Mouse (Mus musculus) myocyte (in vitro differentiated cells): ENCODE results near the gene Icam1.
A peak's percentile ranks its signal among the peaks of the same experiment; 100 is the strongest.

Experiments
- CEBPB ChIP-seq: IDR thresholded peaks from 2 replicates; pipeline ENCODE4 v1.6.1; 2011; ENCODE audit warnings: mild to moderate bottlenecking, moderate library complexity; ENCODE audit not compliant: poor library complexity, insufficient read depth, severe bottlenecking
- E2F4 ChIP-seq: IDR thresholded peaks from one replicate; pipeline ENCODE4 v1.6.1; 2011; ENCODE audit warnings: mild to moderate bottlenecking, control low read depth, moderate library complexity; ENCODE audit not compliant: insufficient read depth
- MAX ChIP-seq: IDR thresholded peaks from one replicate; pipeline ENCODE4 v1.6.1; 2011; ENCODE audit warnings: low read depth, mild to moderate bottlenecking, control low read depth
- MYOD1 ChIP-seq, 3 experiments: IDR thresholded peaks; one replicate each; pipeline ENCODE4 v1.6.1; 2011; ENCODE audit warnings: control low read depth in 2 of 3, low read depth in 2 of 3, mild to moderate bottlenecking in 2 of 3, moderate library complexity in 1 of 3; ENCODE audit not compliant: insufficient read length in 2 of 3, control insufficient read depth in 1 of 3
- MYOG ChIP-seq, 3 experiments: IDR thresholded peaks; one replicate each; pipeline ENCODE4 v1.6.1; 2011; ENCODE audit warnings: control low read depth in 2 of 3, low read depth in 2 of 3, mild to moderate bottlenecking in 2 of 3; ENCODE audit not compliant: insufficient read length in 2 of 3, control insufficient read depth in 1 of 3, insufficient read depth in 1 of 3
- POLR2A ChIP-seq: IDR thresholded peaks from one replicate; pipeline ENCODE4 v1.6.1; 2011; ENCODE audit warnings: low read depth, mild to moderate bottlenecking, control low read depth, moderate library complexity; ENCODE audit not compliant: insufficient read length
- POLR2AphosphoS2 ChIP-seq: IDR thresholded peaks from one replicate; pipeline ENCODE4 v1.6.1; 2011; ENCODE audit warnings: low read depth, control low read depth; ENCODE audit not compliant: insufficient read length
- REST ChIP-seq: IDR thresholded peaks from one replicate; pipeline ENCODE4 v1.6.1; 2011; ENCODE audit warnings: mild to moderate bottlenecking, control low read depth, moderate library complexity; ENCODE audit not compliant: insufficient read depth, insufficient read length
- SRF ChIP-seq: IDR thresholded peaks from one replicate; pipeline ENCODE4 v1.6.1; 2011; ENCODE audit warnings: low read depth; ENCODE audit not compliant: control insufficient read depth, insufficient read length
- TCF12 ChIP-seq: IDR thresholded peaks from one replicate; pipeline ENCODE4 v1.6.1; 2011; ENCODE audit warnings: mild to moderate bottlenecking, control low read depth; ENCODE audit not compliant: poor library complexity, insufficient read depth, severe bottlenecking
- TCF3 ChIP-seq: IDR thresholded peaks from one replicate; pipeline ENCODE4 v1.6.1; 2011; ENCODE audit warnings: low read depth, control low read depth; ENCODE audit not compliant: insufficient read length
- USF1 ChIP-seq: IDR thresholded peaks from one replicate; pipeline ENCODE4 v1.6.1; 2011; ENCODE audit warnings: low read depth, mild to moderate bottlenecking, control low read depth, moderate library complexity

DNA sequence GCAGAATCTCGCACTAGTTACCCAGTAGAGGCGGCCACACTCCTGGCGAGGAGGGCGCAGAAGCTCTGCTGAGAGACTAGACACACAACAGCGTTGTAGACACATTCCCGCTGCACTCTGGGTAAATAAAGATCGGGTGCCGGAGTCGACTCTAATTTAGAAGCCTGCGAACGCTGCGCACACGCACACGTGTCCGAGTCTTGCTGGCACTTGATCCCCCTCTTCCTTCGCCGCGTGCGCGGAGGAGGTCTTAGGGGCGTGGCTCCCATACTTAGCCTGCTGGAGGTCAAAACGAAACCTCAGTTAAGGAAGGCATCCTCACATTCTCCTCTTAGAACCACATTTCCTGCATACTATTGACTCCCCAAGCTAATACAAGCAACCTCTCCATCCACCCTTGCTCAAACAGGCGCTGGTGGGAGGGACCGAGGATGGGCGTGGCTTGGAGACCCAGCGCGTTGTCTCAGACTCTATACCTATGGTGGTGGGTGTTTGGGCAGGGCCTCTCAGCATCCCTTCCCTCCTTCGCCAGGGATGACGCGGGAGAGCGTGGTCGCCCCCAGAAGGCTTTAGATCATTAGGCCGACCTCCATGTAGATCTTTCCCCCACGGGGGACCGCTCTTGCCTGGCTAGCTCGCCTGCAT lies 15.6 kb downstream of the Icam1 start:
- TF ChIP-seq POLR2A (peak; percentile 34), MAX (no peak), TCF12 (no peak), MYOG (IDR thresholded peaks at IDR 0.05; ENCODE audit: control insufficient read depth in 1 of 3, insufficient read depth in 1 of 3, insufficient read length in 2 of 3, low read depth in 2 of 3) (no peak), CEBPB (no peak), USF1 (no peak), E2F4 (no peak), MYOD1 (IDR thresholded peaks at IDR 0.05; ENCODE audit: control insufficient read depth in 1 of 3, insufficient read length in 2 of 3, low read depth in 2 of 3) (no peak), POLR2AphosphoS2 (no peak), TCF3 (no peak), REST (no peak), SRF (no peak)
